Mouse (Mus musculus) embryo, embryonic 10.5 days (tissue): Measurements from ENCODE around the gene Nell1.

Experiments used
- DNase-seq: peaks from one replicate; pipeline ENCODE4 v3.0.0-alpha.2; 2015; ENCODE audit warnings: low spot score

Gene Nell1

DNA sequence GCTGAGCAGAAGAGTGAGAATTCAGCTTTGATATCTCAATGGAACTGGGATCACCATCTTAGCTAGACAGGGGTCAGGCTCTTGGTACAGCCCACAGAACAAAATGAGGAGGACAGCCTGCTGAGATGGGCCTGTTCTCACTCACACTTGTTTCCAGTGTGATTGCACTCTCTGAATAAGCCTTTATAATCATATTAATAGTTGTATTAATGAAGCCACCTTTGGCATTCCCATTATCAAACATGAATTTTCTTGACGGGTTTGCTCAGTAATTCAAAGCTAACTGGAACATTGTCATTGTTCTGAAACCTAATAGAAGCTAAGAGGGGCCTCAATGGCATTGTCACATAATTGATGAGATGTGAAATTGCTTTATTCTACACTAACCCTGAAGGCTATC is 875.6 kb downstream of the Nell1 start:
- DNase-seq, result peak; percentile 16

DNA sequence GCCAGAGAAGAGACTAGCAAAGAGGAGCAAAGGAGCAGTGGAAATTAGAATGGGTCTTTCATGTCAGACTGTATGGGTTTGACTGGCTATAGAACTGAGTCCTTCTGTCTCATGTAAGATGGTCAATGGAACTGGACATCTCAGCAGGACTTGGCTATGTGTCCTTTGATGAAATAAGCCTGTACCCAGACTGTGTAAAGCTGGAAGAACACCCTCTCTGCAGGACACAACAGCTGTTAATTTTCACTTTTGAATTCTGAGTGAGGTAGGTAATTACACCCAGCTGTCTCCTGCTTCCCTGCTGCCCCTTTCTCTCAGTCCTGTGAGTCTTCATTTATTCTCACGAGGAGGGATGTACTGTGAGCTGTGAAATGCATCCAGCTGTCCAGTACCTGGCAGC is 895.5 kb downstream of the Nell1 start:
- DNase-seq, result peak; percentile 34

DNA sequence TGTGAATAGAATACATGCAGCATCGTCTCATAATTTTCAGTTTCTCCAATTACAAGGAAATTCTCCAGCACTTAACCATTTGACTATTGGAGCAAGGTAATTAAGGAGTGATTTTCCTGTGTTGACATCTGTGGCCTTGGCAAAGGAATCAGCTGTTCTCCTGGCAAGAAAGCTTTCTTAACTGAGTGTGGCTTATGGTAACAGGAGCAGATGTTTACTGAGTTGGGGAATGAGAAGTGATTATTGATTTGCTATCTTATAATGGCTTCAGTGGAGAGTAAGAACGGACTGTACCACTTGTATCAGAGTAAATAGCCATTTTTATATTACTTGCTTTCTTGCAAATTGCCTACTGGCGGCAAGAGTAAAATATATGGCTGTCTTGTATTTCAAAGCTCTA is 913.0 kb downstream of the Nell1 start:
- no peak for DNase-seq

DNA sequence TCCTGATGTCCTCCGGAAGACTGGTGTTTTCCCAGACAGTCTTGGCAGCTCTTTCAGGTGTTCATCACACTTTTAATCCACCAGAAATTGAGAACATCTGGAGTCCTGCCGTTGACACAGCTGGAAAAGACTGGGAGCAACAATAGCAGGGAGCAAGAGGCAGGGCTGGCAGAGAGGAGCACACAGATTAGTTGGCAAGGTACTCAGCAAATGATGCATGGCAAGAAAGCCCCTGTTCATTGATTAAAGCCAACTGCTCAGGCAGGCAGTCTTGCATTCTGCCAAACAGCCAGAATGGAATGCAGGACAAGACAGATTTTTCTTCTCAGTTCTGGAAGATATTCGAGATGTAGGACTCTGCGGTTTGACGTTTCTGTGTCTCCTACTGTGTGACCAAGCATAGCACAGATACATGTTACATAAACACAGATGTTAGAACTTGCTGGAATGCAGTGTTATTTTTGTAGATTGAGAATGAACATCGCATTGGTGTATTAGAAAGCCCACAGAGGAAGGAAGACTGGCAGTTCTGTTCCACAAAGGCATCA is 925.0 kb downstream of the Nell1 start:
- DNase-seq, result peak; percentile 40
